Mouse (Mus musculus): ENCODE measurements around the gene Pax2.

The Pax2 gene

GRCm38 (mm10) chr19:44755693-44756420, at the start of gene Pax2:
Gene Pax2, plus strand, starts transcription at chr19:44756045.
- DNase-seq (ENCODE audit: extremely low read depth, low read depth, low spot score), result no peak

- DNase-seq (ENCODE audit: extremely low read depth, low read depth, low spot score), result no peak
Observed at GRCm38 (mm10) chr19:44708885-44709284, 47.0 kb upstream of the Pax2 start.

DNA sequence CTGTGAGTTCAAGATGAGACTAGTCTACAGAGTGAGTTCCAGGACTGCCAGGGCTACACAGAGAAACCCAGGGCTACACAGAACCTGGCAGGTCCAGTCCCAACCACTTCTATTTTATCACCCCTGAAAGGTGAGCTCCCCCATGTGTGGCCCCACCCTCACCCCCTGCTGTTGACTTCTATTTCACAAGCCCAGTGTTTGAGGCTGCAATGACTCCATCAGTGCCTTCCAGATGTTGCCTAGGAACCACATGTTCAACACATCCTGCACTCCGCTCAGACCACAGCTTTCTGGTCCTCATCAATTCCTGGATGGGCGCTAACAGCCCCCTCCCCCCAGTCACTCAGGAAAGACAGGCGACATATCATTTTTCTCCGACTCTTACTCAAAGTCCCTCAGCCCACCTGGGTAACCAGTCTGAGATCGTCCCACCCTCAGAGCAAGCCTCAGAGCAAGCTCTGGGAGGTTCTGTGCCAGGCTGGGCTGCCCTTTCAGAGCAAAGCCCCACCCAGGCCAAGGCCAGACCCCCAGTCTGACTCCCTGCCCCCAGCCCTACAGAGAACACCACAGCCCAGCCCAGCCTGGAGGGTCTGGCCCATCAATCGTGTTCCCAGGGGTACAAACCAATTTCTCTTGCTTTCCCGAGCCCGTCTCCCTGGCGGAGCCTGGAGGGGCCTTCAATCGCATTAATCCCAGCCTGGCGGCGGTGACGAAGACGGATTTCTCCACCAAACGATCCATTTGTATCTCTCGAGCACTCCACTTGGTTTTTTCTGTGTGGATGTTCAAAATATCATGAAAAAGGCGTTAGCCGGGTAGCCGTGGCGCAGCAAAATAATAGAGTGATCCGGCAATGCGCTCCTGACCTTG, 38.9 kb upstream of the Pax2 start:
- no peak for DNase-seq (ENCODE audit: extremely low read depth, low read depth, low spot score)

DNA sequence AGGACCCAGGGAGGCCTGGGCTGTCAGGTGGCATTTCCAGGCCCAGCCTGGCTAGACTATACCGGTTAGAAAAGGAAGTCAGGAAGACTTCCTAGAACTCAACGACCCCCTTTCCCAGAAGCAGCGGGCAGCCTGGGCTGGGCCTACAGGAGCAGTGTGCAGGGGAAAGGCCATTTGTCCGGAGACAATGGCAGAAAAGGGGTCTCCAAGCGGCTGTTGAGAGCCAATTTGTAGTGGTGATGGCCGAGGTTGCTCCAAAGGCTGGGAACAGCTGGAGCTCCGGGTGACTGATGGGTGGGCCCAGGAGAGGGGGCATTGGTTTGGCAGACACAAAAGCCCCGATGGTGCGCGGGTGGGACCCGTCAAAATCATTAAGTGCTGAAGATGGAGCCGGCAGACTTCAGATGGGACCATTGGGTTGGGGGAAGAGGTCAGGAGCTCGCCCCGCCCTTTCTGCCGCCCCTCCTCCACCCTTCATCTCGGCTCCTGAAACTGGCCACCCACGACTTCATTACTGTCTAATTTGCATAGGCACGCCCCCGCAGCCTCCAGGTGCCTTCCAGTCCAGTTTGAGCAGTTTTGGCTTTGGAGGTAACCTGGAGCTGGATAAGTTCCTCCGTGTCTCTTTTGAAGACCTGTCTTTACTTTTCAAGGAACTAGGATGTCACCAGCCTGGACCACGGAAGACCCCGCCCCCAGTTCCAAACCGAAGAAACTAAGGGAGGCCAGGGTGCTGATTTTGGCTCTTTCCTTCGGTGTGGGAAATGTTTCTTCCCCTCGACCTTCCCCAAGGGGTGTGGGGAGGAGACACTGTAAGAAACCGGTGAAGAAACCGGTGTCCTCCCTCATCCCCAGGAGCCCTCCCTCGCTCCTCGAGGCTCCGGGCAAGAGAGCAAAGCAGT, 36.3 kb upstream of the Pax2 start:
- no peak for DNase-seq (ENCODE audit: extremely low read depth, low read depth, low spot score)

DNA sequence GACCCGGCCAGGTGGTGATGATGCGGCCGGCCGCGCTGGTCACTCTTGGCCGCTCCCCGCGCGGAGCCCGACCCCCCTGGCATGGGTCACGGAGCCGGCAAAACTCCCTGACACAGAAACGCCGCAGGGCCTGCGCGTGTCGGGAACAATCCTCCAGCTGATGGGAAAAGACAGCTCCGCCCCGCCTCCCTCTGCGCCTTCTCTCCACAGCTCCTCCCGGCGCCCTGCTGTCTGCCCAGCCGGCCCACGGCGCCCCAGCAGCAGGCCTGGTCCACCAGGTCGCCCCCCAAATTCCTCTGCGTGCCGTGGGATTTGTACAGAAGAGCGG, 35.7 kb upstream of the Pax2 start:
- DNase-seq (ENCODE audit: extremely low read depth, low read depth, low spot score), result no peak

GRCm38 (mm10) chr19:44723611-44724440, 32.0 kb upstream of the Pax2 start:
- DNase-seq (ENCODE audit: extremely low read depth, low read depth, low spot score), result no peak

DNA sequence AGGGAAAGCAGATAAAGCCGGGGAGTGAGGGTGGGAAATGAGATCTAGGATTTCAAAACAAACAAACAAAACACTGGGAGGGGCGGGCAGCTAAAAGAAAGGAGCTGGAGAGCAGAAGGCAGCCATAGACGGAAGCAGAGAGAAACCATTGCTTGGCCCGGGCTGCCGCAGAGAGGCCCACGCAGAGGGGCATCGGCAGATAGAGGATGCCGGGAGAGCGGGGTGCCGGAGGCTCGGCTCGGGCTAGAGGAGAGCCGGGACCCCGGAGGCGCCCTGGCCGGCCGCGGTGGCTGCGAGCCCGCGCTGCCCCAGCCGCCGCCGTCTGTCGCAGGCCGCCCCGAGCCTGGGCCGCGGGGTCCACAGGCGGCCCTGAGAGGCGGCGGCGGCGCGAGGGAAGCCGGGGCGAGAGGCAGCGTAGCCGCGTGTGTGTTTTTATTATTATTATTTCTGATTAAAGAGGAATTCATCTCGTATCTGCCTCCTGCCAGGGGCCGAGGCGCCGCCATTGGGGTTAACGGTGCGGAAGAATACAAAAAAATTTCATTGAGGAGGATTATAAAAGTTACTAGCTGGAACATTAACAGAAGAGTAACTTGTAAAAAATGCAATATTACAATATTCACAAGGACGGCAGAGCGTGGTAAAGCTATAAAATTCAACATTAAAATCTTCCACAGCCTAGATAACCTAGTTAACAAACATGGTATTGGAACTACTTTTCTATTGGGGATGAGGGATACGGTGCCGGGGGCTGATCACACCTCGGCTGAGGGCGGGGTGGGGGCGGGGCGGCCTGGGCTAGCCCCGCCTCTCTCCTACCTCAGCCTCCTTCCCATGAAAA, 29.7 kb upstream of the Pax2 start:
- no peak for DNase-seq (ENCODE audit: extremely low read depth, low read depth, low spot score)

GRCm38 (mm10) chr19:44734116-44734515, 21.7 kb upstream of the Pax2 start:
- no peak for DNase-seq (ENCODE audit: extremely low read depth, low read depth, low spot score)

DNA sequence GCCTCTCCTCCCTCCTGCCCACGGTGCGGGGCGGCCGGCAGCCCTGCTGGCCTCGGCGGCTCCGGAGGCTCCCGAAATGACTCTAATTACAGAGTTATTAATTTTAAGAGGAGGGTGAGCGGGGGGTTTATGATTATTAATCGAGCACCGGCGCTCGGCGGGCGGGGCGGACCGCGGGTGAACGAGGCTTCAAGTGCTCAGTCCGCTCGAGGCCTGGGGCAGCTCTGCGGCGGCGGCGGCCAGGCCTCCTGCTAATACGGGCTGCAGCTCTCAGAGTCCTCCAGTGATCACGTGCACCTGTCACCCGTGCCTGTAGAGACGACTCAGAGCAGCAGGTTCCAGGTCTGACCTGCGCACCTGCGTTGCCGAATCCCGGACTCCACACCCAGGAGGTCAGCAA, 21.2 kb upstream of the Pax2 start:
- no peak for DNase-seq (ENCODE audit: extremely low read depth, low read depth, low spot score)

GRCm38 (mm10) chr19:44740300-44740699, 15.5 kb upstream of the Pax2 start:
- DNase-seq (ENCODE audit: extremely low read depth, low read depth, low spot score), result no peak

- DNase-seq (ENCODE audit: extremely low read depth, low read depth, low spot score), result no peak
Observed at GRCm38 (mm10) chr19:44741091-44741763, 14.6 kb upstream of the Pax2 start.

DNA sequence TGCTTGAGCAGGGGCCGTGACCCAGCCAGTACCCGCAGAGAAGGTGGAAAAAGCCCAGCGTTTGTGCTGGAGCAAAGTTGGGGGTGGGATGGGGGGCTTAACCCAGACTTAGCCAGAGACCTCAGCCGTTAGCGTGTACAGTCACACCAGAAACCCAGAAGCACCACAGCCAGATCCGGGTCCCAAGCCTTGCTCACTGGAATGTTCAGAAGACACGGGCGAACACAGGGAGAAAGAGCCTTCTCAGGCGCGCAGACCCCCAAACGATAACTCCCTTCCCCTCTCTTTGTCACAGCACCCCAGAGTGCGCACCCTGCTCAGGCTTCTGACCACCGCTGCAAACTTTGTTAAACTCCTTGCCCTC, 14.1 kb upstream of the Pax2 start:
- DNase-seq (ENCODE audit: extremely low read depth, low read depth, low spot score), result no peak

DNA sequence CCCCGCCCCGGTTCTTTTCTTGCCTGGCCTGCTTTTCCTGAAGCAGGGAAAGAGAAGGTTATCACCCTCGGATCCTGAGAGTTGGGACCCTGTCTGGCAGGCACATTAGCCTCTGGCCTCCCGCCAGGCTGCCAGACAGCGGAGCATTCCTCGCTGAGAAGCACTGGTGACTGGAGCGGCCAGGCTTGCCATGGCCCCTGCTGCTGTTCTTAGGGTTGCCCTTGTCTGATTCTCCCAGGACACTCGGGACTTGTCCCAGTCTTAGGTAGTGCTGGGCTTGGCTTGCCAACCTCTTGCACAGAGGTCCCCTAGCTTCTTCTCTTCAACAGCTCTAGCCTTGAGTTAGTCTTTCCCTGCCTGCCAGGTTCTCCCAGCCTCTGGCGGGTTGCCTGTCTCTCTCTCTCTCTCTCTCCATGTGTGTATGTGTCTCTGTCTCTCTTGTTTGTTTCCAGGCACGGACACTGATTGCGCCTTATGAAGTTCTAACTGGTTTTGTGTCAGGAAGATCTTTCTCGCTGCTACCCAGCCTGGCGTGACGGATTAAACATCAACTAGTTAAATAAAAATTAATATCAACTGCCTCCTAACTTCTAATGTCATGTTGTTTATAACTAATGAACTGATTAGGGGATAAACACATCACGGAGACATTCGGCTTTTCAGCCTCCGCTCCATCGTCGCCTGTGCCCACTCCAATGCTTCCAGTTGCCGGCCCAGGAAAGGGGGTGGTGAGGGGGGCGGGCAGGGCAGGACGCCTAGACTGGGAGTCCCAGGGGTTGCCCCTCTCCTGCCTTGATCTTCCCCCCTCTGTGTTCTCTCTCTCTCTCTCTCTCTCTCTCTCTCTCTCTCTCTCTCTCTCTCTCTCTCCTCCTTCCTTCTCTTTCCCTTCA, 13.5 kb upstream of the Pax2 start:
- DNase-seq (ENCODE audit: extremely low read depth, low read depth, low spot score), result no peak

GRCm38 (mm10) chr19:44743021-44743415, 12.8 kb upstream of the Pax2 start:
- no peak for DNase-seq (ENCODE audit: extremely low read depth, low read depth, low spot score)

- DNase-seq (ENCODE audit: extremely low read depth, low read depth, low spot score), result no peak
Observed at GRCm38 (mm10) chr19:44743961-44744520, 11.8 kb upstream of the Pax2 start.

GRCm38 (mm10) chr19:44745741-44746140, 10.1 kb upstream of the Pax2 start:
- no peak for DNase-seq (ENCODE audit: extremely low read depth, low read depth, low spot score)

DNA sequence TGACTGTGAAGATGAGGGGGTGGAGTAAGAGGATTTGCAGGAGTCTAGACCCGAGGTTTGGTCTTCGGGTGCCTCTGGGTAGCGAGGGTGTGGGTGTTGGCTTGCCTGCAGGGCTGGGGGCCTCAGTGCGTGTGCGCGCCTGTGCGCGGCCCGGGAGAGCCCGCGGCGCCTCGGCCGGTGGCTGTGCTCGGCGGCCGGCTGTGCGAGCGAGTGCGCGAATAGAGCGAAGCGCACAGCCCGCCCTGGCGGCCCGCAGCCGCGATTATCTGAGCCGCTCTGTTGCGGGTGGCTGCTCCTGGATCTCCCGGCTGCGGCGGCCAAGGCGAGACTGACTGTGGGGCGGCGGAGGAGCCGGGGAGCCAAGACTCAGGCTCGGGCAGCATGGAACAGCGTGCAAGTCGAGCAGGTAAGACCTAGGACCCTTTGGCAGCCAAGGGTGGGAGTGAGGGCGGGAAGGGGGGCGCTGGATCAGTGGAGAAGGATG, 9.3 kb upstream of the Pax2 start:
- no peak for DNase-seq (ENCODE audit: extremely low read depth, low read depth, low spot score)

GRCm38 (mm10) chr19:44747471-44747870, 8.4 kb upstream of the Pax2 start:
- no peak for DNase-seq (ENCODE audit: extremely low read depth, low read depth, low spot score)

Measured in fat pad, adult 2 months (tissue).